Mouse (Mus musculus) effector memory CD4-positive, alpha-beta T cell, adult 5 months (primary cell): ENCODE results near the gene Get4. TPM values are rescaled to one million over a fixed set of nuclear protein-coding genes. Genes with fewer than 3 reads are reported as not detected.

Experiments
- polyA plus RNA-seq: library from polyadenylated mRNA; unstranded; fragments of 100-300 nt; shearing (Covaris generic); gene quantifications from one replicate; pipeline ENCODE4 v1.2.1, GENCODE M21; 2017

Get4 gene
- 90.2 TPM for polyA plus RNA-seq

GRCm38 (mm10) chr5:139252081-139252909, at the start of gene Get4:
Gene Get4 (plus strand): TSS chr5:139252324.

Other genes starting within 250 kb of the Get4 start
- 1.0 TPM for gene Prkar1b, start 102.3 kb upstream of the Get4 start, polyA plus RNA-seq
- gene Dnaaf5, start 102.1 kb upstream of the Get4 start, polyA plus RNA-seq: 16.5 TPM
- 39.1 TPM for gene Sun1, start 51.7 kb upstream of the Get4 start, polyA plus RNA-seq
- gene Adap1, start 73.3 kb downstream of the Get4 start, polyA plus RNA-seq: 25.1 TPM
- gene Cox19, start 99.1 kb downstream of the Get4 start, polyA plus RNA-seq: 23.1 TPM
- gene Cyp2w1, start 100.3 kb downstream of the Get4 start, polyA plus RNA-seq: not detected
- 17.2 TPM for gene Gpr146, start 125.4 kb downstream of the Get4 start, polyA plus RNA-seq
- not detected for gene C130050O18Rik, start 153.0 kb downstream of the Get4 start, polyA plus RNA-seq
- not detected for gene Gper1, start 170.8 kb downstream of the Get4 start, polyA plus RNA-seq
- gene 3110082I17Rik, start 208.2 kb downstream of the Get4 start, polyA plus RNA-seq: 3.6 TPM
- gene Zfand2a, start 232.2 kb downstream of the Get4 start, polyA plus RNA-seq: 55.6 TPM